Mouse (Mus musculus) small intestine, adult 2 months (tissue): ENCODE results near the gene Npb. TPM values are rescaled to one million over a fixed set of nuclear protein-coding genes. Genes with fewer than 3 reads are reported as not detected.
A peak's percentile ranks its signal among the peaks of the same experiment; 100 is the strongest.

ENCODE experiments used
- H3K27ac ChIP-seq: fragments of 200-500 bp; 2 replicates; pipeline ENCODE4 v1.5.1; 2012; ENCODE audit warnings: low read depth, low read length, control low read depth, inconsistent platforms; ENCODE audit not compliant: insufficient read depth
- H3K27me3 ChIP-seq: fragments of 200-500 bp; 2 replicates; pipeline ENCODE4 v1.6.1; 2012; ENCODE audit warnings: mild to moderate bottlenecking, moderate library complexity, low read length, inconsistent platforms; ENCODE audit not compliant: control insufficient read depth, insufficient read depth
- H3K36me3 ChIP-seq: fragments of 200-500 bp; 2 replicates; pipeline ENCODE4 v1.6.1; 2012; ENCODE audit warnings: mild to moderate bottlenecking, low read length, control low read depth, inconsistent platforms; ENCODE audit not compliant: control insufficient read depth, insufficient read depth
- H3K4me1 ChIP-seq: fragments of 200-500 bp; 2 replicates; pipeline ENCODE4 v1.6.1; 2012; ENCODE audit warnings: low read length, inconsistent platforms, mixed read lengths; ENCODE audit not compliant: control insufficient read depth, insufficient read depth, insufficient read length
- H3K4me3 ChIP-seq: fragments of 200-500 bp; 2 replicates; pipeline ENCODE4 v1.5.1; 2012; ENCODE audit warnings: low read depth, mild to moderate bottlenecking, control low read depth, inconsistent platforms, low read length, moderate library complexity
- CTCF ChIP-seq: fragments of 200-500 bp; IDR thresholded peaks from 2 replicates; pipeline ENCODE4 v1.5.1; 2012; ENCODE audit warnings: low read depth, mild to moderate bottlenecking, control low read depth, inconsistent platforms, low read length, moderate library complexity, mixed read lengths; ENCODE audit not compliant: insufficient replicate concordance, insufficient read length; ENCODE audit errors: extremely low read depth
- POLR2A ChIP-seq: fragments of 200-500 bp; IDR thresholded peaks from 2 replicates; pipeline ENCODE4 v1.6.1; 2012; ENCODE audit warnings: low read depth, mild to moderate bottlenecking, control low read depth, inconsistent platforms, low read length, moderate library complexity
- WGBS: fragments of 180-500 bp; shearing (Covaris S2); methylation state at CpG from one replicate; pipeline ENCODE4 v1.1.7; 2018; 5-methylcytosine and 5-hydroxymethylcytosine counted together
- polyA plus RNA-seq: library from polyadenylated mRNA; depleted of rRNA; stranded (reverse); fragments of >200 nt; gene quantifications from 2 replicates; pipeline ENCODE4 v1.2.3, GENCODE M21; 2012

Gene Npb
- polyA plus RNA-seq, 1 experiment = 0.98 TPM

DNA sequence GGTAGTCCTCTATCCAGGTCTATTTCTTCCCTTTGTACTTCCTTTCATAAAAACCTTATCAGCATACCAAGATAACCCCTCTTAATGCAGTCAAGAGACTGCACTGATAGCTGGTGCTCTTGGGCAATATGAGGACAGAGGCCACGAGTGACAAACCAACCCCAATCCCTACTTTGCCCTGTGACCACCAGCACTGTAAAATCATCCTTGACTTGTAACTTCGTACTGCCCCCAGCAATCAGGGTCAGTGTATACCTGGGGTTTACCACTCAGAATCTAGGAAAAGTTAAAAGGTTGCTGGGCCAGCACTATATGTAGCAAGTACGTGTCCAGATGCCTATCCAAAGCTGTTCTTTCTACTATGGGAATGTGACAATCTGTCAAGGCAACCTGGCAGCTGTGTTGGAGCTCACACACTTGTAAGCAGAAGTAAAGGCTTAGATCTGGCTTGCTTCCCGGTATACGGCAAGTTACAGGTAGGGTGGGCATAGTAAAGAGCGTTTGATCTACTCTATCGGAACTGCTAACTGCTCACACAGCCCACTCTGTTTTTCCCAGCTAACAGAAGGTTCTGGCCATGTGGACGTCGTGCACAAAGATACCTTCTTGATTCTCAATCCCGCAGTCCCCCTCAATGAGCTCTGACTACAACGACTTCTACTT is 36.4 kb upstream of the Npb start:
- Histone ChIP-seq H3K27ac (peak overlapping the region; percentile 90), H3K4me3 (peak overlapping the region; percentile 70), H3K4me1 (peaks cover 14% of the 10 kb centered on the region; the same call in 1 of the 2 replicates), H3K27me3 (no peaks in the 10 kb centered on the region), H3K36me3 (peaks cover 39% of the 10 kb centered on the region)
- TF ChIP-seq POLR2A (no peak), CTCF (no peak)
- WGBS = 2% methylated on average over 11 of the region's 11 CpGs

- WGBS = under 1% methylated on average over 24 of the region's 24 CpGs
- Histone ChIP-seq H3K4me1 (peaks cover 19% of the 10 kb centered on the region; the same call in 1 of the 2 replicates), H3K27me3 (no peaks in the 10 kb centered on the region), H3K27ac (peak overlapping the region; percentile 90), H3K4me3 (peak overlapping the region; percentile 70), H3K36me3 (peaks cover 34% of the 10 kb centered on the region)
- no peak for TF ChIP-seq POLR2A
- no peak for TF ChIP-seq CTCF
Observed at GRCm38 (mm10) chr11:120572417-120572751, 35.9 kb upstream of the Npb start.

DNA sequence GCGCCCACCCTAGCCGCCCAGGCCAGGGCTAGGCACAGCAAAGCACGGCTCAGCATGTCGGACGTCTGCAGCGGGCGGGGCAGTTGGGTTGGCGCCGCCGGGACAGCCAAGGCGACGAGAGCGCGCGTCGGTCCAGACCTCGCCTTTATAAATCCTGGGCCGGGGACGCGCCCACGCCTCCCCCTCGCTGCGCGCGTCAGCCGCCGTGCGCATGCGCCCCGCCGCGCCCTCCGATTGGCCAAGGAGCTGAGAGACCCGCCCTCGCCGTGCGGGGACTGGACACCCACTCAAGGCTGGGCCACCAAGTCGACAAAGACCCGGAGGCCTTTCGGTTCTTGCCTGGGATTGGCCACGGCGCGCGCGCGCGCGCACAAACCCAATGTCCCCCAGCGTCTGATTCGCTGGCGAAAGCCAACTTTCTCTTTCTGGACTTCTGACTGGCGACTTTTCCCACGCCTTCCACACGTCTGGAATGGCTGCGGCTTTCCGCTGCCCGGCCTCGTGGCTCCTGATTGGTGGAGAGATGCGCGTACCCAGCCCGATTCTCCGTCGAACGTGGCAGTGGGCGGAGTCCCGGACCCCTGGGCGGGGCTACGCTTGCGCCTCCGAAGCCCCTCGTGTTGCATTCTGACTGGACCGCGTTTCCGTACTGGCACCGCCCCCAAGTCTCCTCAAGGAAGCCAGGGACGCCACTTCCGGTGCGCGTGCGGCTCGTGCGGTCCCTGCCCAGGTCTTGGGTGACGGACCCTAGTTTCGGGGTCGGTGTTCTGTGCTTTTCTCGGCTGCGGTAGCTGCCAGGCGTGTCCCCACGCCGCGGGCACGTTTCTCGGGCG is 35.3 kb upstream of the Npb start, which contains the start of gene P4hb:
TSS of gene P4hb (minus strand) at position 502 of the 833 bp plus-strand sequence.
- Histone ChIP-seq H3K36me3 (peaks cover 34% of the 10 kb centered on the region), H3K27me3 (no peaks in the 10 kb centered on the region)

GRCm38 (mm10) chr11:120573585-120574277 is 34.5 kb upstream of the Npb start:
- H3K27ac ChIP-seq = peak overlapping the region; percentile 92
- H3K36me3 ChIP-seq = peaks cover 34% of the 10 kb centered on the region
- TF ChIP-seq POLR2A (no peak), CTCF (no peak)
- peaks cover 29% of the 10 kb centered on the region for H3K4me1 ChIP-seq
- H3K4me3 ChIP-seq = peak overlapping the region; percentile 74
- under 1% methylated on average over 23 of the region's 23 CpGs for WGBS
- H3K27me3 ChIP-seq = no peaks in the 10 kb centered on the region

More for the DNA sequence above, 35.3 kb upstream of the Npb start, which contains the start of gene P4hb:
- Histone ChIP-seq H3K4me1 (peaks cover 21% of the 10 kb centered on the region), H3K4me3 (peak within 1 kb of the TSS; percentile 74), H3K27ac (peak within 1 kb of the TSS; percentile 92)
- under 1% methylated on average over 94 of the region's 94 CpGs for WGBS
- peak; percentile 92 for TF ChIP-seq POLR2A
- no peak for TF ChIP-seq CTCF

DNA sequence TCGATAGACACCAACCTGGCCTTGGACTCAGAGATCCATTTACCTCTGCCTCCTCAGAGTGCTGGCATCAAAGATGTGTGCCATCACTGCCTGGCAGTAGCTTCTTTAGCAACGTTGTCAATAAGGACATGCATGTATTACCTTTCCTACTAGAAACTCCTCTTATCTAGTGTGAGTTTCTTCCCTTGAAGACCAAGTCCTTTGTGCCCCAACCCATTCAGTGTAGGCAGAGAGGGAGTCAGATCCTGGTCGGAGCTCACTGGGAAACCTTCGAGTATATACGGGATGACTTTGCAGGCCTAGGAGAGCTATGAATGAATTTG is 34.0 kb upstream of the Npb start:
- TF ChIP-seq POLR2A (no peak), CTCF (no peak)
- H3K4me3 ChIP-seq = no peak overlapping the region; the same call in 1 of the 2 replicates
- peaks cover 34% of the 10 kb centered on the region for H3K4me1 ChIP-seq
- 31% methylated on average over 5 of the region's 5 CpGs for WGBS
- H3K36me3 ChIP-seq = peaks cover 37% of the 10 kb centered on the region
- H3K27me3 ChIP-seq = no peaks in the 10 kb centered on the region
- H3K27ac ChIP-seq = peak overlapping the region; percentile 10; the same call in 1 of the 2 replicates

DNA sequence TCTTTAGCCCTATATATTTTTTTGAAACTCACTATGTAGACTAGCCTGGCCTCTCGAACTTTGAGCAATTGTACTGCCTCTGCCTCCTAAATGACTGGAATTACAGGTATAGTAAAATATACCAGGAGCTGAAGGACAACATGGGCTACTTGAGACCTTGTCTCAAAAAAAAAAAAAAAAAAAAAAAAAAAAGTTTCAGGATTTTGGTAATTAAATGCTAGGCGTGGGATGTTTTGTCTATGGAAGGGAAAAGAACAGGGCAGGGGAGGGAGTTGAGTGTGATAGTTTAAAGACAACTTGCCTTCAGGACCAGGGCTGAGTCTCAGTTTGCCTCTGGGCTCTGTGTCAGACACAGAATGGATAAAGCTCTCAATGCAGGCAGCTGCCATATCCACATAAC is 33.2 kb upstream of the Npb start:
- WGBS = 89% methylated on average over 2 of the region's 2 CpGs
- Histone ChIP-seq H3K27ac (no peak overlapping the region), H3K36me3 (peaks cover 41% of the 10 kb centered on the region), H3K4me3 (no peak overlapping the region), H3K27me3 (no peaks in the 10 kb centered on the region), H3K4me1 (peaks cover 37% of the 10 kb centered on the region)
- no peak for TF ChIP-seq POLR2A

DNA sequence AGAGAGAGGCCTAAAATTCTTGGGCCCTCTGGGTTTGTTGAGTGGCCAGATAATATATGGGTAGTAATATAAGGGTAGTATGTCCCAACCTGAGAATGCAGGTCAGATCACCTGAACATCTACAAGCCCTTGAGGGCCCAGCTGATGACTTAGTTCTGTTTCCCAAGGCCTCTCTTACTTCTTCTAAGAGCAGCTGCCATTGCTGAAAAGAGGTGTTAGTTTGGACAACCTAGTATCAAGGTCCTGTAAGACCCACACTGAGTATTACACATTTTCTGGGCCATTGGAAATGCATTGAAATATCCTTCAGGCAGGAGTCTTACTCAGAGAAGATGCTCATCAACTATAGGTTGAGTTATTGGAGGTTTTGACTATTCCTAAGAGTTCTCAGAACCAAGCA is 32.3 kb upstream of the Npb start:
- peaks cover 35% of the 10 kb centered on the region for H3K4me1 ChIP-seq
- TF ChIP-seq CTCF (no peak), POLR2A (no peak)
- H3K4me3 ChIP-seq = no peak overlapping the region
- H3K27me3 ChIP-seq = no peaks in the 10 kb centered on the region
- peak overlapping the region; percentile 94 for H3K27ac ChIP-seq
- H3K36me3 ChIP-seq = peaks cover 32% of the 10 kb centered on the region
